Mouse (Mus musculus): ENCODE measurements around the gene Asb15. TPM values are rescaled to one million over a fixed set of nuclear protein-coding genes. Genes with fewer than 3 reads are reported as not detected.

Asb15 gene
- polyA plus RNA-seq, 1 experiment from 2014 or later, result not detected

- 77% methylated on average over 4 of the region's 4 CpGs for WGBS
Measured at GRCm38 (mm10) chr6:24540106-24540505, 12.2 kb downstream of the Asb15 start.

GRCm38 (mm10) chr6:24542393-24542792 is 14.4 kb downstream of the Asb15 start:
- Histone ChIP-seq H3K36me3 (no peaks in the 10 kb centered on the region), H3K27me3 (ENCODE audit: insufficient read depth, poor library complexity, severe bottlenecking) (no peaks in the 10 kb centered on the region), H3K27ac (no peak overlapping the region), H3K4me3 (no peak overlapping the region), H3K4me1 (replicated peaks) (no peaks in the 10 kb centered on the region), H3K9me3 (no peaks in the 10 kb centered on the region)
- DNase-seq (ENCODE audit: low spot score), result no peak

More at GRCm38 (mm10) chr6:24540106-24540505, 12.2 kb downstream of the Asb15 start:
- Histone ChIP-seq H3K36me3 (no peaks in the 10 kb centered on the region), H3K4me1 (replicated peaks) (no peaks in the 10 kb centered on the region), H3K27me3 (ENCODE audit: insufficient read depth, poor library complexity, severe bottlenecking) (no peaks in the 10 kb centered on the region), H3K27ac (no peak overlapping the region), H3K9me3 (no peaks in the 10 kb centered on the region), H3K4me3 (no peak overlapping the region)
- DNase-seq (ENCODE audit: low spot score), result no peak

- Histone ChIP-seq H3K9me3 (no peaks in the 10 kb centered on the region), H3K4me1 (replicated peaks) (no peaks in the 10 kb centered on the region), H3K27me3 (ENCODE audit: insufficient read depth, poor library complexity, severe bottlenecking) (no peaks in the 10 kb centered on the region), H3K27ac (no peak overlapping the region), H3K36me3 (no peaks in the 10 kb centered on the region), H3K4me3 (no peak overlapping the region)
- DNase-seq (ENCODE audit: low spot score), result no peak
- WGBS, result 79% methylated on average over 6 of the region's 6 CpGs
Measured at GRCm38 (mm10) chr6:24543119-24543591, 15.2 kb downstream of the Asb15 start.

GRCm38 (mm10) chr6:24546716-24547420 is 18.9 kb downstream of the Asb15 start:
- DNase-seq (ENCODE audit: low spot score), result no peak
- no peak overlapping the region for H3K27ac ChIP-seq
- H3K27me3 ChIP-seq (ENCODE audit: insufficient read depth, poor library complexity, severe bottlenecking), result no peaks in the 10 kb centered on the region
- no peak overlapping the region for H3K4me3 ChIP-seq
- no peaks in the 10 kb centered on the region for H3K36me3 ChIP-seq
- H3K9me3 ChIP-seq, result no peaks in the 10 kb centered on the region
- WGBS, result 87% methylated on average over 1 of the region's 1 CpGs
- H3K4me1 ChIP-seq (replicated peaks), result no peaks in the 10 kb centered on the region

GRCm38 (mm10) chr6:24549801-24550200 is 21.9 kb downstream of the Asb15 start:
- WGBS, result 84% methylated on average over 2 of the region's 2 CpGs
- H3K27ac ChIP-seq, result no peak overlapping the region
- no peaks in the 10 kb centered on the region for H3K36me3 ChIP-seq
- no peaks in the 10 kb centered on the region for H3K4me1 ChIP-seq (replicated peaks)
- H3K4me3 ChIP-seq, result no peak overlapping the region
- DNase-seq (ENCODE audit: low spot score), result no peak
- no peaks in the 10 kb centered on the region for H3K27me3 ChIP-seq (ENCODE audit: insufficient read depth, poor library complexity, severe bottlenecking)
- H3K9me3 ChIP-seq, result no peaks in the 10 kb centered on the region

- Histone ChIP-seq H3K4me3 (no peak overlapping the region), H3K27ac (no peak overlapping the region), H3K4me1 (replicated peaks) (no peaks in the 10 kb centered on the region), H3K27me3 (ENCODE audit: insufficient read depth, poor library complexity, severe bottlenecking) (no peaks in the 10 kb centered on the region), H3K36me3 (no peaks in the 10 kb centered on the region), H3K9me3 (no peaks in the 10 kb centered on the region)
- WGBS, result 78% methylated on average over 7 of the region's 7 CpGs
- no peak for DNase-seq (ENCODE audit: low spot score)
Measured at GRCm38 (mm10) chr6:24552046-24552445, 24.1 kb downstream of the Asb15 start.

GRCm38 (mm10) chr6:24554427-24555086 is 26.6 kb downstream of the Asb15 start:
- Histone ChIP-seq H3K9me3 (no peaks in the 10 kb centered on the region), H3K27ac (no peak overlapping the region), H3K4me3 (no peak overlapping the region), H3K4me1 (replicated peaks) (no peaks in the 10 kb centered on the region), H3K27me3 (ENCODE audit: insufficient read depth, poor library complexity, severe bottlenecking) (no peaks in the 10 kb centered on the region), H3K36me3 (no peaks in the 10 kb centered on the region)
- no peak for DNase-seq (ENCODE audit: low spot score)
- 74% methylated on average over 11 of the region's 11 CpGs for WGBS

- Histone ChIP-seq H3K27me3 (ENCODE audit: insufficient read depth, poor library complexity, severe bottlenecking) (no peaks in the 10 kb centered on the region), H3K9me3 (no peaks in the 10 kb centered on the region), H3K27ac (no peak overlapping the region), H3K36me3 (no peaks in the 10 kb centered on the region), H3K4me1 (replicated peaks) (no peaks in the 10 kb centered on the region), H3K4me3 (no peak overlapping the region)
- DNase-seq (ENCODE audit: low spot score), result no peak
- 76% methylated on average over 2 of the region's 2 CpGs for WGBS
Measured at GRCm38 (mm10) chr6:24555488-24555887, 27.5 kb downstream of the Asb15 start.

- no peak for DNase-seq (ENCODE audit: low spot score)
- no peaks in the 10 kb centered on the region for H3K27me3 ChIP-seq (ENCODE audit: insufficient read depth, poor library complexity, severe bottlenecking)
Measured at GRCm38 (mm10) chr6:24564081-24564480, 36.1 kb downstream of the Asb15 start.

GRCm38 (mm10) chr6:24564886-24565285 is 36.9 kb downstream of the Asb15 start:
- Histone ChIP-seq H3K4me3 (no peak overlapping the region), H3K27ac (no peak overlapping the region), H3K9me3 (no peaks in the 10 kb centered on the region), H3K4me1 (replicated peaks) (no peaks in the 10 kb centered on the region), H3K27me3 (ENCODE audit: insufficient read depth, poor library complexity, severe bottlenecking) (no peaks in the 10 kb centered on the region), H3K36me3 (no peaks in the 10 kb centered on the region)
- WGBS, result 93% methylated on average over 1 of the region's 1 CpGs
- no peak for DNase-seq (ENCODE audit: low spot score)

More at GRCm38 (mm10) chr6:24564081-24564480, 36.1 kb downstream of the Asb15 start:
- no peak overlapping the region for H3K27ac ChIP-seq
- 79% methylated on average over 9 of the region's 9 CpGs for WGBS
- no peaks in the 10 kb centered on the region for H3K4me1 ChIP-seq (replicated peaks)
- H3K4me3 ChIP-seq, result no peak overlapping the region
- no peaks in the 10 kb centered on the region for H3K36me3 ChIP-seq
- H3K9me3 ChIP-seq, result no peaks in the 10 kb centered on the region

- WGBS, result 84% methylated on average over 5 of the region's 5 CpGs
- DNase-seq (ENCODE audit: low spot score), result no peak
- Histone ChIP-seq H3K27me3 (ENCODE audit: insufficient read depth, poor library complexity, severe bottlenecking) (no peaks in the 10 kb centered on the region), H3K4me3 (no peak overlapping the region), H3K4me1 (replicated peaks) (no peaks in the 10 kb centered on the region), H3K36me3 (no peaks in the 10 kb centered on the region), H3K27ac (no peak overlapping the region), H3K9me3 (no peaks in the 10 kb centered on the region)
Measured at GRCm38 (mm10) chr6:24568963-24569362, 41.0 kb downstream of the Asb15 start.

- 90% methylated on average over 1 of the region's 1 CpGs for WGBS
- Histone ChIP-seq H3K27ac (no peak overlapping the region), H3K27me3 (ENCODE audit: insufficient read depth, poor library complexity, severe bottlenecking) (no peaks in the 10 kb centered on the region), H3K4me3 (no peak overlapping the region), H3K9me3 (no peaks in the 10 kb centered on the region), H3K36me3 (no peaks in the 10 kb centered on the region), H3K4me1 (replicated peaks) (no peaks in the 10 kb centered on the region)
- DNase-seq (ENCODE audit: low spot score), result no peak
Measured at GRCm38 (mm10) chr6:24569711-24570110, 41.8 kb downstream of the Asb15 start.

GRCm38 (mm10) chr6:24570278-24570677 is 42.3 kb downstream of the Asb15 start:
- H3K9me3 ChIP-seq, result no peaks in the 10 kb centered on the region
- H3K4me1 ChIP-seq (replicated peaks), result no peaks in the 10 kb centered on the region
- no peaks in the 10 kb centered on the region for H3K27me3 ChIP-seq (ENCODE audit: insufficient read depth, poor library complexity, severe bottlenecking)
- no peak overlapping the region for H3K27ac ChIP-seq
- DNase-seq (ENCODE audit: low spot score), result no peak
- no peaks in the 10 kb centered on the region for H3K36me3 ChIP-seq
- WGBS, result 82% methylated on average over 11 of the region's 11 CpGs
- H3K4me3 ChIP-seq, result no peak overlapping the region
